Comparison of ENCODE assay signal across 7 mouse cellular contexts in genomic region chr5:111554551-111555311, GRCm38 (mm10).
A peak's percentile ranks its signal among the peaks of the same experiment; 100 is the strongest.
DNase-seq lines count a peak whose midpoint lies in the region; ATAC-seq and TF ChIP-seq lines count a peak whose summit lies in the region.

No protein-coding gene starts in this region.

- no peak for TF ChIP-seq CTCF in lung, embryonic 14.5 days (IDR thresholded peaks at IDR 0.05; ENCODE audit: low read depth)

- no peak for DNase-seq in lung, embryonic 14.5 days
- no peak for DNase-seq in lung, postnatal 25 days (ENCODE audit: low spot score)
- peak; percentile 81 for DNase-seq in mesoderm, embryonic 11.5 days (ENCODE audit: low read depth, low spot score)
- DNase-seq in adrenal gland, adult 8-10 months = no peak
- DNase-seq in spleen, postnatal 4 days (ENCODE audit: low spot score in 2 of 2) = no peak
- DNase-seq in spleen, postnatal 10 days (ENCODE audit: low spot score in 2 of 2) = no peak

- H3K9me3 ChIP-seq in lung, embryonic 14.5 days (ENCODE audit: low read depth, low read length) = no peaks in the 10 kb centered on the region
- H3K9me3 ChIP-seq in forebrain, embryonic 13.5 days (replicated peaks) = no peaks in the 10 kb centered on the region

- H3K27me3 ChIP-seq in lung, embryonic 14.5 days (ENCODE audit: insufficient read depth, low read length) = no peaks in the 10 kb centered on the region
- H3K27me3 ChIP-seq in forebrain, embryonic 13.5 days = no peaks in the 10 kb centered on the region

- WGBS in lung, embryonic 14.5 days = 17% methylated on average over 24 of the region's 24 CpGs
- 4% methylated on average over 24 of the region's 24 CpGs for WGBS in forebrain, embryonic 13.5 days

- H3K4me1 ChIP-seq in lung, embryonic 14.5 days (ENCODE audit: insufficient read depth) = peaks cover 20% of the 10 kb centered on the region
- H3K4me1 ChIP-seq in forebrain, embryonic 13.5 days = peaks cover 35% of the 10 kb centered on the region

- H3K36me3 ChIP-seq in lung, embryonic 14.5 days (ENCODE audit: insufficient read depth) = no peaks in the 10 kb centered on the region
- H3K36me3 ChIP-seq in forebrain, embryonic 13.5 days (ENCODE audit: poor library complexity, severe bottlenecking) = no peaks in the 10 kb centered on the region

- H3K9ac ChIP-seq in lung, embryonic 14.5 days = peak overlapping the region; percentile 37; the same call in 1 of the 2 replicates
- peak overlapping the region; percentile 34 for H3K9ac ChIP-seq in forebrain, embryonic 13.5 days

- peak; percentile 68 for ATAC-seq in lung, embryonic 14.5 days (ENCODE audit: insufficient read depth)
- ATAC-seq in forebrain, embryonic 13.5 days = peak; percentile 93

- H3K4me3 ChIP-seq in lung, embryonic 14.5 days (ENCODE audit: low read depth, low read length) = no peak overlapping the region
- no peak overlapping the region for H3K4me3 ChIP-seq in forebrain, embryonic 13.5 days

- peak overlapping the region; percentile 34 for H3K4me2 ChIP-seq in lung, embryonic 14.5 days
- peak overlapping the region; percentile 35 for H3K4me2 ChIP-seq in forebrain, embryonic 13.5 days

- H3K27ac ChIP-seq in lung, embryonic 14.5 days (ENCODE audit: low read depth) = peak overlapping the region; percentile 83
- H3K27ac ChIP-seq in forebrain, embryonic 13.5 days = peak overlapping the region; percentile 86
